Mouse (Mus musculus) midbrain, embryonic 14.5 days (tissue): ENCODE measurements around the gene Ldlrad1. TPM values are rescaled to one million over a fixed set of nuclear protein-coding genes. Genes with fewer than 3 reads are reported as not detected.
A peak's percentile ranks its signal among the peaks of the same experiment; 100 is the strongest.

Source experiments
- ATAC-seq: fragments of 200-750 bp; cut with Nextera tagmentation; 2 replicates; pipeline ENCODE4 v1.8.0; 2017; ENCODE audit warnings: moderate number of reproducible peaks, moderate library complexity; ENCODE audit not compliant: low FRiP score, low TSS enrichment
- DNase-seq: peaks from one replicate; pipeline ENCODE4 v3.0.0-alpha.2; 2015
- H3K27ac ChIP-seq: fragments of 300-500 bp; sonication (generic); replicated peaks from 2 replicates; pipeline ENCODE4 v1.5.1; 2014; ENCODE audit warnings: mild to moderate bottlenecking, low read depth, low read length, moderate library complexity
- H3K27me3 ChIP-seq: fragments of 300-500 bp; sonication (generic); 2 replicates; pipeline ENCODE4 v1.6.1; 2014; ENCODE audit warnings: low read length, control low read depth, mixed read lengths; ENCODE audit not compliant: control insufficient read depth, insufficient read depth
- H3K36me3 ChIP-seq: fragments of 300-500 bp; sonication (generic); 2 replicates; pipeline ENCODE4 v1.6.1; 2014; ENCODE audit warnings: low read length, control low read depth; ENCODE audit not compliant: control insufficient read depth, insufficient read depth
- H3K4me1 ChIP-seq: fragments of 300-500 bp; sonication (generic); 2 replicates; pipeline ENCODE4 v1.6.1; 2014; ENCODE audit warnings: mild to moderate bottlenecking, antibody characterized with exemption, low read length, control low read depth; ENCODE audit not compliant: control insufficient read depth, insufficient read depth
- H3K4me2 ChIP-seq: fragments of 300-500 bp; sonication (generic); 2 replicates; pipeline ENCODE4 v1.6.1; 2014; ENCODE audit warnings: mild to moderate bottlenecking, low read length, moderate library complexity
- H3K4me3 ChIP-seq: fragments of 300-500 bp; sonication (generic); replicated peaks from 2 replicates; pipeline ENCODE4 v1.5.1; 2014; ENCODE audit warnings: low read depth, low read length
- H3K9ac ChIP-seq: fragments of 300-500 bp; sonication (generic); replicated peaks from 2 replicates; pipeline ENCODE4 v1.6.1; 2014; ENCODE audit warnings: mild to moderate bottlenecking, low read length, moderate library complexity
- H3K9me3 ChIP-seq: fragments of 300-500 bp; sonication (generic); 2 replicates; pipeline ENCODE4 v1.6.1; 2016; ENCODE audit warnings: low read length, control low read depth, mixed read lengths; ENCODE audit not compliant: control insufficient read depth
- WGBS: fragments of 180-500 bp; shearing (Covaris S2); extraction: QIAGEN DNeasy Blood & Tissue Kit; methylation state at CpG from one replicate; pipeline ENCODE4 v1.1.7; 2014; 5-methylcytosine and 5-hydroxymethylcytosine counted together
- polyA plus RNA-seq: library from polyadenylated mRNA; unstranded; fragments of >200 nt; fragmentation: Nextera tagmentation; extraction: Ambion mirVana; gene quantifications from 2 replicates; pipeline ENCODE4 v1.2.1, GENCODE M21; 2014

Gene Ldlrad1
- polyA plus RNA-seq, 1 experiment from 2014 or later: not detected

- Histone ChIP-seq H3K4me1 (peaks cover 3% of the 10 kb centered on the region; the same call in 1 of the 2 replicates), H3K4me2 (no peak overlapping the region), H3K27me3 (no peaks in the 10 kb centered on the region), H3K27ac (no peak overlapping the region), H3K4me3 (no peak overlapping the region), H3K9ac (no peak overlapping the region), H3K36me3 (peaks cover 17% of the 10 kb centered on the region), H3K9me3 (no peaks in the 10 kb centered on the region)
- DNase-seq: no peak
- 89% methylated on average over 1 of the region's 1 CpGs for WGBS
- no peak for ATAC-seq
Observed at GRCm38 (mm10) chr4:107246040-107246439, 37.1 kb downstream of the Ldlrad1 start.

- 83% methylated on average over 9 of the region's 9 CpGs for WGBS
- Histone ChIP-seq H3K4me1 (peaks cover 3% of the 10 kb centered on the region; the same call in 1 of the 2 replicates), H3K27me3 (no peaks in the 10 kb centered on the region), H3K4me3 (no peak overlapping the region), H3K4me2 (no peak overlapping the region), H3K27ac (no peak overlapping the region), H3K9ac (no peak overlapping the region), H3K36me3 (peaks cover 17% of the 10 kb centered on the region), H3K9me3 (no peaks in the 10 kb centered on the region)
- ATAC-seq (no peak), DNase-seq (no peak)
Observed at GRCm38 (mm10) chr4:107247110-107247509, 38.1 kb downstream of the Ldlrad1 start.

GRCm38 (mm10) chr4:107248061-107248460 is 39.1 kb downstream of the Ldlrad1 start:
- 90% methylated on average over 3 of the region's 3 CpGs for WGBS
- H3K9me3 ChIP-seq: no peaks in the 10 kb centered on the region
- H3K4me2 ChIP-seq: no peak overlapping the region
- no peak for ATAC-seq
- H3K36me3 ChIP-seq: peaks cover 13% of the 10 kb centered on the region; the same call in 1 of the 2 replicates
- H3K4me3 ChIP-seq: no peak overlapping the region
- no peak overlapping the region for H3K9ac ChIP-seq
- DNase-seq: no peak
- H3K27me3 ChIP-seq: no peaks in the 10 kb centered on the region
- H3K27ac ChIP-seq: no peak overlapping the region
- peaks cover 3% of the 10 kb centered on the region; the same call in 1 of the 2 replicates for H3K4me1 ChIP-seq

GRCm38 (mm10) chr4:107249471-107249870 is 40.5 kb downstream of the Ldlrad1 start:
- H3K27me3 ChIP-seq: no peaks in the 10 kb centered on the region
- H3K9me3 ChIP-seq: no peaks in the 10 kb centered on the region
- H3K36me3 ChIP-seq: peaks cover 11% of the 10 kb centered on the region; the same call in 1 of the 2 replicates
- no peak overlapping the region for H3K9ac ChIP-seq
- DNase-seq (no peak), ATAC-seq (no peak)
- no peak overlapping the region for H3K4me3 ChIP-seq
- peaks cover 3% of the 10 kb centered on the region; the same call in 1 of the 2 replicates for H3K4me1 ChIP-seq
- 37% methylated on average over 2 of the region's 2 CpGs for WGBS
- H3K4me2 ChIP-seq: no peak overlapping the region
- H3K27ac ChIP-seq: no peak overlapping the region

- H3K4me1 ChIP-seq: peaks cover 3% of the 10 kb centered on the region; the same call in 1 of the 2 replicates
- peak; percentile 82 for DNase-seq
- 0 out of 2 replicates have a peak, but pooled peaks cover 4% of the 10 kb centered on the region for H3K36me3 ChIP-seq
- no peak overlapping the region for H3K4me2 ChIP-seq
- WGBS: 21% methylated on average over 4 of the region's 4 CpGs
- ATAC-seq: no peak
- no peak overlapping the region for H3K4me3 ChIP-seq
- H3K27ac ChIP-seq: no peak overlapping the region
- H3K9me3 ChIP-seq: no peaks in the 10 kb centered on the region
- no peaks in the 10 kb centered on the region for H3K27me3 ChIP-seq
- no peak overlapping the region for H3K9ac ChIP-seq
Observed at GRCm38 (mm10) chr4:107250494-107250893, 41.5 kb downstream of the Ldlrad1 start.

DNA sequence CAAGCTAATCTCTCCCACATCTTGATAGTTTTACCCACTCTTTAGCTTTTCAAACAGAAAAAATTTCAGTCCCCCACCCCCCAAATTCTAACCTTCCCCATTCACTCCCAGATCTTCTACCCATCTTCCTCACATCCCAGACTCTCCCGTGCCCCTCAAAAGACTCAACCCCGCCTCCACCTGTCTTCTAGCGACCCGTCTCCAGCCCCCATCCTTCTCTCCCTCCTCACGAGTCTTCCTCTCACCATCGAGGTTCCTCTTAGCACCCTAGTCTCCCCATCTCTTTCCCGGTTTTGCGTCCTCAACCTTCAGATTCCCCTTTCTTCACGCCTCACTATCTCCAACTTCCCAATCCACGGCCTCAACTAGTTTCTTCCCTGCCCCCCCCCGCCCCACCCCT is 43.5 kb downstream of the Ldlrad1 start:
- under 1% methylated on average over 11 of the region's 11 CpGs for WGBS
- DNase-seq (peak; percentile 18), ATAC-seq (no peak)
- Histone ChIP-seq H3K27me3 (no peaks in the 10 kb centered on the region), H3K4me1 (peaks cover 3% of the 10 kb centered on the region; the same call in 1 of the 2 replicates), H3K9ac (peak overlapping the region; percentile 82), H3K4me2 (peak overlapping the region; percentile 71), H3K4me3 (peak overlapping the region; percentile 81), H3K36me3 (no peaks in the 10 kb centered on the region), H3K27ac (no peak overlapping the region; the same call in 1 of the 2 replicates), H3K9me3 (no peaks in the 10 kb centered on the region)

GRCm38 (mm10) chr4:107253125-107254091 is 44.4 kb downstream of the Ldlrad1 start, which contains the start of the genes Lrrc42 and Hspb11:
Lrrc42 (minus strand) TSS chr4:107253532.
Hspb11 (plus strand) TSS chr4:107253593.
- peak within 1 kb of the TSS; percentile 82 for H3K9ac ChIP-seq

GRCm38 (mm10) chr4:107254414-107254813 is 45.4 kb downstream of the Ldlrad1 start:
- H3K9ac ChIP-seq: peak overlapping the region; percentile 82
- H3K4me2 ChIP-seq: peak overlapping the region; percentile 71
- peak; percentile 53 for DNase-seq
- H3K27ac ChIP-seq: peak overlapping the region; percentile 82
- H3K9me3 ChIP-seq: no peaks in the 10 kb centered on the region
- no peak for ATAC-seq
- H3K36me3 ChIP-seq: no peaks in the 10 kb centered on the region
- H3K27me3 ChIP-seq: no peaks in the 10 kb centered on the region
- WGBS: 12% methylated on average over 3 of the region's 3 CpGs
- H3K4me1 ChIP-seq: peaks cover 2% of the 10 kb centered on the region; the same call in 1 of the 2 replicates
- peak overlapping the region; percentile 81 for H3K4me3 ChIP-seq

More at GRCm38 (mm10) chr4:107253125-107254091, 44.4 kb downstream of the Ldlrad1 start, which contains the start of the genes Lrrc42 and Hspb11:
- DNase-seq: peak; percentile 96
- Histone ChIP-seq H3K27me3 (no peaks in the 10 kb centered on the region), H3K9me3 (no peaks in the 10 kb centered on the region), H3K4me1 (peaks cover 3% of the 10 kb centered on the region; the same call in 1 of the 2 replicates), H3K4me2 (peak within 1 kb of the TSS; percentile 71), H3K36me3 (no peaks in the 10 kb centered on the region), H3K4me3 (peak within 1 kb of the TSS; percentile 81), H3K27ac (peak within 1 kb of the TSS; percentile 82)
- ATAC-seq: peak; percentile 95
- WGBS: under 1% methylated on average over 96 of the region's 101 CpGs
